Mouse (Mus musculus): ENCODE measurements around the gene Thsd4.

The Thsd4 gene

GRCm38 (mm10) chr9:60071620-60072263 lies 450.1 kb downstream of the Thsd4 start:
- no peak for DNase-seq (ENCODE audit: low spot score)

DNA sequence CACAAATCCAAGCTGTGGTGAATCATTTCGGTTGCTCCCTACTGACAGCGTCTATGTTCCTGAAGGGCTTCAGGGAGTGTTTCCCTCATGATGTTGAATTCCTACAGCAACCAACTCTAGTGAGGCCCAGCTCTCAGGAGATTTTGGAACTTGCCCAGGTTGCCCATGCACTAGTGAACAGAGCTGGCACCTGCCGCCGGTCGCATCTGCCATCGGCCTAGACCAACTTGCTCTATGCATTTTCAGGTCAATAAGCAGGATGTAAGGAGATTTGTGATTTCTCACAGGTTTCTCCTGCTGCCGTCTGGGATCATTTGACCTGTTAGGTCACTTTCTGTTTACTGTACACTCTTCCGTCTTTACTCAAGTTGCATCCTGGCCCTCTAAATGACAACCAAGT lies 454.6 kb downstream of the Thsd4 start:
- DNase-seq (ENCODE audit: low spot score), result no peak

DNA sequence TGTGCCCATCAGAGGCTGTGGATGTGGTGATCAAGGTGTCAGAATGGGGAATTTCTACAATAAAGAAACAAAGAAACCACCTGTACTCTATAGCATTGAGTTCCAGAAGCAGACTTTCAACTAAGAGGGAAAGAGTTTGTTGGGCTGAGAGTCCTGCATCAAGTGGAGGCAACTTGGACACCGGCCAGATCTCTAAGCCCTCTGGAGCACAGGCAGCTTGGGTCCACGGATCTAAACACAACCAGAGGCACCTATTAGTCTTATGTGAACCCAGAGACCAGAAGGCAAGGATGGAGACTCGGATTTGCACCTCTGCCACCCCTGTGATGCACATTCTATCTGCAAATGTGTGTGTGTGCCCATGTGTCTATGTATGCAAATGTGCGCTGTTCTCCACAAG lies 456.7 kb downstream of the Thsd4 start:
- DNase-seq (ENCODE audit: low spot score), result no peak

GRCm38 (mm10) chr9:60063191-60063720 lies 458.6 kb downstream of the Thsd4 start:
- DNase-seq (ENCODE audit: low spot score), result no peak

DNA sequence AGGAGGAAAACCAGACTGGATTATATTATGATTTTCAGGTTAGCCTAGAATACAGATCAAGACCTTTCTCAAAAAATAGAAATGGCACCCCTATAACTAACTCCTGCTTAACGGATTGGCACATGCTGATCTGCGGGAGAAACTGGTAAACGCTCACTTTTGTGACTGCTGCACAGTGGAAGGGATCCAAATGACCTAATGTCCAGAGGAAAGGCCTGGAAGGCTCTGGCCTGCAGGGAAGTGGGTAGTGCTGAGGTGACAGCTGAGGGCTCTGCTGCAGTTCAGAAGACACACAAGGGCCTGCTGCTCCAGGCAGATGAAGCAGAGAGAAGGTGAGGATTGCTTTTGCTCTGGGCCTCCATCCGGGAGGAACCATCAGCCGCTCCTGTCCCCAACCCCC lies 465.7 kb downstream of the Thsd4 start:
- DNase-seq (ENCODE audit: low spot score), result peak; percentile 53

- DNase-seq (ENCODE audit: low spot score), result no peak
Observed at GRCm38 (mm10) chr9:60054951-60055350, 466.9 kb downstream of the Thsd4 start.

GRCm38 (mm10) chr9:60053117-60053516 lies 468.7 kb downstream of the Thsd4 start:
- no peak for DNase-seq (ENCODE audit: low spot score)

- no peak for DNase-seq (ENCODE audit: low spot score)
Observed at GRCm38 (mm10) chr9:60052415-60052814, 469.4 kb downstream of the Thsd4 start.

DNA sequence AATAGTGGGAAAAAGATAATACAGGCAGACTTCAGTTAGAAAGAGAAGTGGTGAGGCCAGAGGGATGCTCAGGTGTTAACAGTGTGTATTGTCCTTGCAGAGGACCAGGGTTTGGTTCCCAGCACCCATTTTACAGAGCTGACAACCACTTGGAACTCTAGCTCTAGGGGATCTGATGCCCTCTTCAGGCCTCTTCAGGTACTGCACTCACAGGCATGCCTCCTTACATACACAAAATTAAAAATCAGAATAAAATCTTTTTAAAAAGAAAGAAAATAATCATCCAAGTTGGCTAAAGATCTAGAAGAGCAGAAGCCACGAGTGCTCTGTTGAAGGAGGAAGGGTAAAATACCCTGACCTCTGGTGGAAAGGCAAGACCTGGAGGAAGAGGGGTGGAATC lies 478.7 kb downstream of the Thsd4 start:
- no peak for DNase-seq (ENCODE audit: low spot score)

- no peak for DNase-seq (ENCODE audit: low spot score)
Observed at GRCm38 (mm10) chr9:60034883-60035282, 487.0 kb downstream of the Thsd4 start.

DNA sequence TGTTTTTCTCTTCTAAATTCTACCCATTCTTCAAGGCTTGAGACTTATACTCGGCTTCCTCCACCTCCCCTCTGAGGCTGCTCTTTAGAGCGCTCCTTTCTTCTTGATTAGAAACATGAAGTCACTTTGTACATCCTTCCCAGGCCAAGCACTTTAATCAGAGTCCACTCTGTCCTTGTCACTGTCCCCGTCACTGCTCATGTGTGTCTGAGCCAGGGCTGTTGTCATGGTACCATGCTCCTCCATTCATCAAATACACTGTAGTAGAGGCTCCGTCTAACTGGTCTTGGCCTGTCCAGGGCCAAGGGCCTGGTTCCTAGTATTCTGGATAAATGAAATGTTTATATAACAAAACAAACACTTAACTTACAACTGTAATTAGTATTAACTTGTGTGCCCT lies 494.6 kb downstream of the Thsd4 start:
- no peak for DNase-seq (ENCODE audit: low spot score)

GRCm38 (mm10) chr9:60026795-60027194 lies 495.1 kb downstream of the Thsd4 start:
- DNase-seq (ENCODE audit: low spot score), result no peak

GRCm38 (mm10) chr9:60025919-60026318 lies 495.9 kb downstream of the Thsd4 start:
- DNase-seq (ENCODE audit: low spot score), result no peak

GRCm38 (mm10) chr9:60024971-60025370 lies 496.9 kb downstream of the Thsd4 start:
- no peak for DNase-seq (ENCODE audit: low spot score)

DNA sequence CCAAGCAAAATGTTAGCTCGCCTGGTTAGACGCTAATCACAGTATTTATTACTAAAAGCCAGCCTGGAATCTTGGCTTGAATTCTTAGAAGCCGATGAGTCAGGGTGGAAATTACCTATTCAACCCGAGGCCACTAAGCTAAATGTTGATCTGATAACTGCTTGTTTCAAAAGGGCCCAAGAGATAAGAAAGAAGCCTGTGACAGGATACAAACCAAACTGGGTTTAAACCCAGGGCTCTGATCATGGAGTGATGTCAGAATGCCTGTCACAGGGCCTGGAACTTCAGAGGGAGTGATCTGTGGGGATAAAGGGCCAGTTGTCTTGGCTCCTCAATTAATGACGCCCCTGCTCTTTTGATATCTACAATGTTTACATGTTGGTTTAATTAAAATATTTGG lies 497.3 kb downstream of the Thsd4 start:
- no peak for DNase-seq (ENCODE audit: low spot score)

DNA sequence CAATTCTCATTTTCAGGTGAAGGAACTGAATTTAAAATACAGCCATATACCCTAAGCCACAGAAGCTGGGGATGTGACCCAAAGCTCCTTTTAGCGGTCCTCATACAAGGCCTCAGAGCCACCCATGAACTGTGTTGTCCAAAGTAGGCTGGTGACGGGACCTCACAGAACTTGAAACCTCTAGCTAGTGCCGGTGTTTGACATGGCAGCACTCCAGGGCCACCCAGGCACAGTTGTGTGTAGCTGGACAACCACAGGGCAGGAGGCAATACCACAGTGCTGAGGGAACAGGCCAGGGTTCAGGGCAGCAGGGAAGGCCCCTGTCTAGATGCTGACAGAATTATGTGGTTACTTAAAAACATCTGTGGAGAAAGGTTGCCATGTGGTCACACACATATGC lies 499.5 kb downstream of the Thsd4 start:
- DNase-seq (ENCODE audit: low spot score), result peak; percentile 4

DNA sequence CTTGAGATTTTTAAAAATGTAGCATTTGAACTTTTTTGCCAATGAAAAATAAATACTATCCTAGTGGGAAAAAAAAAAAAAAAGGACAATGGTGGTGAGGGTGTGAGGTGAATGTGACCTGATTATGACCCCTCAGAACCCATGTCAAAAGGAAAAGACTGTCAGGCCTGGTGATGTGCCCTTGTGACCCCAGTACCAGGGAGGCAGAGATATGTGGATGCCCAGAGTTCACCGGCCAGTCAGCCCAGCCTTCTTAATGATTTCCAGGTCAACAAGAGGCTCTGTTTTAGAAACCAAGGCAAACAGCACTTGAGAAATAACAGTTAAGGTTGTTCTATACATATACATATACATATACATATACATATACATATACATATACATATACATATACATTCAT lies 501.4 kb downstream of the Thsd4 start:
- no peak for DNase-seq (ENCODE audit: low spot score)

DNA sequence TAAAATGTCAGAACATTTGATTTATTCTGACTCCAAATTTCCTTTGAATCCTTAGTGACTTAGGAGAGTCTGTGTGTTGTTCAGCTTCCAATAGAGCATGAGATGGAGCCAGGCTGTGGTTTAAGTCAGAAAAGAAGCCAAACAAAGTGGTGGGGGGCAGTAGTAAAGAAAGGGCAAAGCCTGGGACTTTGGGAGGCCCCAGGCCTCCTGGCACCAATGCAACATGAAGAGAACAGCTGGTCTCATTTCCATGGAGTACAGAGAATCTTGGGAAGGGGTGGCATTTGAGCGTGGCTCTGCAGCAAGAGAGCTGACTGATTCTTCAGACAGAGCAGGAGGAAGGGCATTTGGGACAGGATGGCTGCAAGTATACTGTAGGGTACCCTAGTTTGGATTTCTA lies 511.6 kb downstream of the Thsd4 start:
- no peak for DNase-seq (ENCODE audit: low spot score)

DNA sequence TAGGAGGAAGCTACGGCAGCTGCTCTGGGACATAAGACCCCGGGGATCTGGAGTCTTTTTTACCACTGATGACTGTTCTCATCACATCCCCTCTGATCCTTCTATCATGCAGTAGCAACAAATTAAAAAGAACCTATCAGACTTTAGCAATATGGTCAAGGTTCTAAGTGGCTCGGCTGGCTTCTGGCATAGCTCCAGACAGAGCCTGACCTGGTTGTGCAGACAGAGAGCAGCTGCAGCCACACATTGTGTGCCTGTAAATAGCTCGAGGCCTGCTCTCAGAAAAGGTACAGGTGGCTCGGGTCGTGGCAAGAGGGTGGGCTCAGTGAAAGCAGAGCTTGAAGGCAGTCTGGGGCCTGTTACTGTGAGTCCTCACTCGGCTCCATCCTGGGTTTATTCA lies 512.9 kb downstream of the Thsd4 start:
- no peak for DNase-seq (ENCODE audit: low spot score)

DNA sequence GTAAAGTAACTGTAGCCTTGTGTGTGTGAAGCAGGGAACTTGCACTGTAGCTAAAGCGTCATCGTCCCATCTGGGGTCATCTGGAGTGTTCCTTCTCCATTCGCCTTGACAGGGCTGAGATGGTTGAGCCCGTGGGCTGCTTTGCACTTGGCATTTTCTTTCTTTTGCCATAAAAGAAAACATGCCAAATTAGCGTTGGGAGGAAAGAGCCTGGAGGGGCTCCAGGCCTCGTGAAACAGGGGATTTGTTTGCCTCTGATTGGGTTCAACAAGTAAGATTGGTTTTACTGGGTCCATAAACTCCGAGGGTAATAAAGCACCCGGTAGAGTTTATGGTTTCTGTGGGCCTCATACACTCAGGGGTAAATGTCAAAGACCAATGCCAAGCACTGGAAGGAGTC lies 519.5 kb downstream of the Thsd4 start:
- no peak for DNase-seq (ENCODE audit: low spot score)

DNA sequence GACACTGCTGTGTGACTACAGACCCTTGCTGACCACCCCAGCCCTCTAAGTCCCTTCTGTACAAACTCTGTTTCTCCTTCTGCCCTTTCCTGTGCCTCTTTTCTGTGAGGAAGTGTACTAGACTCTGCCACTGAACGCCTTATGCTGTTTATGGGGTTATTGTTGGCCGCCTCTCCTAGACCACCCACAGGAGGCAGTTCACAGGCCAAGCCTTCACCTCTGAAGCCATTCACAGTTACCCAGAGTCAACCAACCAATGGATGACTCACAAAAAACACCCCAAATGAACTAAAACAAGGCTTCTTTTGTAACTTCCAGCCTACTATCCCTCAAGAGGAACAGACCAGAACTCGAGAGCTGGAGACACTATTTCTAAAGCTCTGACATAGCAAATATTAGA lies 520.4 kb downstream of the Thsd4 start:
- DNase-seq (ENCODE audit: low spot score), result no peak

GRCm38 (mm10) chr9:59997725-59998124 lies 524.1 kb downstream of the Thsd4 start:
- DNase-seq (ENCODE audit: low spot score), result no peak

GRCm38 (mm10) chr9:59991407-59991806 lies 530.4 kb downstream of the Thsd4 start:
- DNase-seq (ENCODE audit: low spot score), result no peak

GRCm38 (mm10) chr9:59989864-59990263 lies 532.0 kb downstream of the Thsd4 start:
- peak; percentile 80 for DNase-seq (ENCODE audit: low spot score)

Measured in adipocyte (in vitro differentiated cells).